Mouse (Mus musculus): ENCODE measurements around the gene Gm49368.

- TF ChIP-seq CTCF (IDR thresholded peaks at IDR 0.05; ENCODE audit: extremely low read depth, insufficient read length, insufficient replicate concordance, low read depth, low read length) = no peak
- TF ChIP-seq POLR2A (IDR thresholded peaks at IDR 0.05; ENCODE audit: low read depth, low read length) = no peak
Observed at GRCm38 (mm10) chr7:128056917-128057444, 5.5 kb upstream of the Gm49368 start.

Measured in small intestine, adult 2 months (tissue).